Mouse (Mus musculus) small intestine, adult 2 months (tissue): Measurements from ENCODE around the gene Mast4.

ENCODE experiments used
- CTCF ChIP-seq: fragments of 200-500 bp; IDR thresholded peaks from 2 replicates; pipeline ENCODE4 v1.5.1; 2012; ENCODE audit warnings: low read depth, mild to moderate bottlenecking, control low read depth, inconsistent platforms, low read length, moderate library complexity, mixed read lengths; ENCODE audit not compliant: insufficient replicate concordance, insufficient read length; ENCODE audit errors: extremely low read depth
- POLR2A ChIP-seq: fragments of 200-500 bp; IDR thresholded peaks from 2 replicates; pipeline ENCODE4 v1.6.1; 2012; ENCODE audit warnings: low read depth, mild to moderate bottlenecking, control low read depth, inconsistent platforms, low read length, moderate library complexity

- TF ChIP-seq CTCF: no peak
- no peak for TF ChIP-seq POLR2A
Measured at GRCm38 (mm10) chr13:103027456-103028078, 306.7 kb downstream of the Mast4 start.
